Mouse (Mus musculus) mouse trophoblast stem cell (cell line): ENCODE measurements around the gene Hykk.
"Not testable (repeated sequence)": the region's sequence is repeated elsewhere in the genome, so short reads cannot be mapped to it uniquely, and the experiment has no call there.

ENCODE experiments used
- in situ Hi-C, 2 experiments: fragments of 300-500 bp; cut with MseI, MboI; formaldehyde crosslinking; loops; 2 replicates in 1 of 2; 3 replicates in 1 of 2; pipeline ENCODE4 v1.15.1; 2025

Gene Hykk

GRCm38 (mm10) chr9:54917010-54917677 lies at the start of gene Hykk:
Gene Hykk, plus strand, starts transcription at chr9:54917283.
- in situ Hi-C loops = no loop called here

- in situ Hi-C loops = no loop called here
These were observed 38.3 kb upstream of the Hykk start for GRCm38 (mm10) chr9:54878759-54879158.

- in situ Hi-C loops = no loop called here
These were observed 25.0 kb upstream of the Hykk start for GRCm38 (mm10) chr9:54892111-54892510.

DNA sequence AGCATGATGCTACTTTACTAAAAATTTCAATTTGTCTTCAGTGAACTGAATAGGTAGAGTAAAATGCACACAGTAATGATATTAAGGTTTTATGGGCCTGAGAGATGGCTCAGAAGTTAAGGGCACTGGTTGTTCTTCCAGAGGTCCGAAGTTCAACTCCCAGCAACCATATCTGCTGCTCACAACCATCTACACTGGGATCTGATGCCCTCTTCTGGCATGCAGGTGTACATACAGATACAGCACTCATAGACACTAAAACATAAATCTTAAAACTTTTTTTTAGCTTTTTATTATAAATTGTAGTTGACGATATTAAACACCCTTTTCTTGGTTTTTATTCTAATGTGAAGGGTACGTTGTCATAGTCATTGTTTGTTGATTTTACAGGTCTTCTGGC lies 20.0 kb upstream of the Hykk start:
- in situ Hi-C loops = no loop called here

- in situ Hi-C loops = no loop called here
These were observed 7.6 kb upstream of the Hykk start for GRCm38 (mm10) chr9:54909446-54909845.

DNA sequence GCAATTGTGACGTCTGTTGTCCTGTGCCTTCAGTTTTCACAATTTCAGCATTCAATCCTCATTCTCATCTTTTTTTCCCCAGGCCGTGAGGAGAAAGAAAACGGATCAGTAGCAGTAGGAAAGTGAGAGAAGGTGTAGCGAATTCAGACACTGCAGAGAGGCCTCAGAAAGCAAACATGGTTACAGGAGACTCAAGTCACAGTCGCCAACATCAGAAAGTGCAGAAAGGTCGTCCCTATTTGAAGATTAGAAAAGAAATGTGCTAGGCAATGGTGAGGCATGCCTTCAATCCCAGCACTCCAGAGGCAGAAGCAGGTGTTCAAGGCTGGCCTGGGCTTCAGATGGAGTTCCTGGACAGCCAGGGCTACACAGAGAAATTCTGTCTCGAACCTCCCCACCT lies 1.5 kb upstream of the Hykk start:
- in situ Hi-C loops = no loop called here

DNA sequence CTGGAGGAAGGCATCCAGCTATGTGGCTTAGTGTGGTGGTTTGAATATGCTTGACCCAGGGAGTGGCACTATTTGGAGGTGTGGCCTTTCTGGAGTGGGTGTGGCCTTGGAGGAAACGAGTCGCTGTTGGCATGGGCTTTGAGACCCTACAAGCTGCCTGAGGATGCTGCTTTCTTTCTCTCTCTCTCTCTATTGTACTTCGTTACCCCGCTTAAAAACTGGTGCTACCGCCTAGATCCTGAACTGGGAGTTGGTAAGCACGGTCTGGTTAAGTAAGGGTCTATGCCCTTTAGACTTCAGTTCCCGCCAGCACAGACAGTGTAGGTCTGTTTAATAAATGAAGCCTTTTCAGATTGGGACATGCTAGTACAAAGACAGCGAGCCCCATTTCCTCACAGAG lies 682 bp upstream of the Hykk start:
- in situ Hi-C loops = no loop called here

- in situ Hi-C loops = no loop called here
These were observed 1.1 kb downstream of the Hykk start for GRCm38 (mm10) chr9:54918191-54918590.

GRCm38 (mm10) chr9:54918781-54919180 lies 1.7 kb downstream of the Hykk start:
- in situ Hi-C loops = no loop called here

- in situ Hi-C loops = no loop called here
These were observed 2.9 kb downstream of the Hykk start for GRCm38 (mm10) chr9:54919946-54920345.

- in situ Hi-C loops = no loop called here
These were observed 13.7 kb downstream of the Hykk start for GRCm38 (mm10) chr9:54930741-54931140.

GRCm38 (mm10) chr9:54931765-54932164 lies 14.7 kb downstream of the Hykk start:
- in situ Hi-C loops = no loop called here

DNA sequence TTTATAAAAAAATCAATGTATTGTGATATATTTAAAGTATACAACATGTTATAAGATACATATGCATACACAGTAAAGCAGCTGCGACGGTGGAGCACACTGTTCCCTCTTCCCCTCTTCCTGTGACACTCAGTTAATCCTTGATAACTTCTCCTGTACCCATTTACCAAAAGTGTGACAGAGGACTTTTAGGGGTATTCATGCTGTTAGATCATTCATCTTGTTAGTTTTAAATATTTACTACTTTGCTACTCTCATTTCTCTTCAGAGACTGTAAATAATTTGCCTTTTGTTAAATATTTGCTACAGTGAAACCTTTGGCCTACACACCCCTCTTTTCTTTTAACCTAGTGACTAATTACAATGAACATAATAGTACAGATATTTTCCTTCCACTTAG lies 15.3 kb downstream of the Hykk start:
- in situ Hi-C loops = no loop called here

- in situ Hi-C loops = no loop called here
These were observed 25.0 kb downstream of the Hykk start for GRCm38 (mm10) chr9:54942071-54942470.

GRCm38 (mm10) chr9:54944467-54944866 lies 27.4 kb downstream of the Hykk start:
- in situ Hi-C loops = no loop called here

- in situ Hi-C loops = no loop called here
These were observed 29.2 kb downstream of the Hykk start for GRCm38 (mm10) chr9:54946256-54946655.

DNA sequence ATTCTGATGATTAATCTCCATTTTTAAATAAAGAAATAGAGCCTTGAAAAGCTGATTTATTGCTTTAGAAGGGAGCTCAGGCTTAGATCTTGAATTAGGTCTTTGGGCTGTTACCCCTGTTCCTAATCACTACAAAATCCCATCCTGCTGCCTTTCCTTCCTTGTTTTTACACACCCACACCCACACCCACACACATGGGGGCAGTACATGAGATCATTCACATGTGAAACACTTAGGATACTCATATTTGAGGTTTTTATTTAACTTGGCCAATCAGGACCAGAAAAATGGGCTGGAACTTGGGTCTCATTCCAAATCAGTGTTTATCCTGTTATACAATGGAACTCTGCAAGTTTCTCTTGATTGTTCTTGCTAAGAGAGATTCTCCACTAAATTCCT lies 32.4 kb downstream of the Hykk start:
- in situ Hi-C loops = no loop called here

- in situ Hi-C loops = not testable (repeated sequence)
These were observed 33.1 kb downstream of the Hykk start for GRCm38 (mm10) chr9:54950162-54950561.

DNA sequence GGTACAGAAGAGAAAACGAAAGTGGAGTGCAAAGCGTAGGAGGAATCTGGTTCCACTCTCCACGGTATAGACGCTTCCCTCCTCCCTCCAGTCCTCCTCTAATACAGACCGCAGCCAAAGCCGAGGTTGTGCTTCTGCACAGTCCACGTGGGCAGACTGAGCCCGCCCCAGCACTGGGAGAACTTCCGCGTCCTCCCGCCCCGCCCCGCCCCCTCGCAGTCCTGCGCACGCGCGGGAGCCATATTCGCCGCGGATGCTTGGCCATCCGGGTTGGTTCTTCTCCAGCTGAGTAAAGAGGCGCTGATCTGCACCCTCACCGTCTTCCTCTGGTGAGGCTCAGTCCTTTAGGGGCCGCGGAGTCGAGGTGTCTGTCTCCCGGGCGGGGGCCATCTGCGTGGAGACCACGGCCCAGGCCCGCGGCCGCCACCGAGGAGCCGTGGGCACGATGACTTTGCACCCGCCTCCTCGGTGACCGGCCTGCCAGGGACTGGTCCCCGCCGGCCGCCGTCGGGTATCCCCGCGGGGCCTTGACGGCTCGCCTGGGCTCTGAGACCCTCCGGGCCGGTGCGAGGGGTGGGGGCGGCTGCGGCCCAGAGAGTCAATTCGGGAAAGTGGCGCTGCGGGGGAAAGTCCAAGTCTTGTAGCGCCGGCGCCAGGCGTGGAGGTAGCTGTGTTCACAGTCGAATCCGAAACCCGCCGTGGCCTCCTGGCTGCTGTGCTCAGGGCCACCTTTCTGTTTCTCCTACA lies 33.7 kb downstream of the Hykk start, which contains the start of the genes Psma4 and AY074887:
Gene Psma4, plus strand, starts transcription at position 216 of the 747 bp plus-strand sequence.
Gene AY074887, minus strand, starts transcription at position 424 of the 747 bp plus-strand sequence.
- in situ Hi-C loops = no loop called here

- in situ Hi-C loops = no loop called here
These were observed 44.0 kb downstream of the Hykk start for GRCm38 (mm10) chr9:54961059-54961458.

DNA sequence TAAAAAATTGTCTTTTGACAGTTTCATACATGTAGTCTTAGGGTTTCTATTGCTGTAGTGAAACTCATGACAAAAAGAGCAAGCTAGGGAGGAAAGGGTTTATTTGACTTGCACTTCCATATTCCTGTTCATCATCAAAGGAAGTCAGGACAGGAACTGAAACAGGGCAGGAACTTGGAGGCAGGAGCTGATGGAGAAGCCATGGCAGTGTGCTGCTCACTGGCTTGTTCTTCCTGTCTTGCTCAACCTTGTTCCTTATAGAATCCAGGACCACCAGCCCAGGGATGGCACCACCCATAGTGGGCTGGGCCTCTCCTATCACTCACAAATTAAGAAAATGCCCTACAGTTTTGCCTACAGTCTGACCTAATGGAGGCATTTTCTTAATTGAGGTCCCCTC lies 46.6 kb downstream of the Hykk start:
- in situ Hi-C loops = no loop called here

- in situ Hi-C loops = no loop called here
These were observed 53.0 kb downstream of the Hykk start for GRCm38 (mm10) chr9:54969972-54970637.

DNA sequence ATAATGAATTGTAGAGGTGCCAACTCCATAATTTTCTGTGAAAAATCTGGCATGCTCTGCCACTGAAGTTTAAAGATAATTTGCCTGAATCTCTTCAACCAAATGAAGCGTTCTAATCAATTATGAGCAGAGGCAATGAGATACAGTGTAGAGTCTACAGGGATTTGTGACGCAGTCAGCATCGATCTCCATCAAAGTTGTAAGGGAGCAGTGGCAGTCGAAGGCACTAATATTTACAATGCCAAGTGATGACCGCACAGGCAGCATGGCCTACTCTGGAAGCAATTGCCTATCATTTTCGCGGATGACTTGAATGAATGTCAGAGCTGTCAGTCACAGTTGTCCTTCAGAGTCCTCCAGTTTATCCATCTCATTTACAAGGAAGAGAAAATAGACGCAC lies 63.6 kb downstream of the Hykk start, which contains the start of gene Chrna5:
Gene Chrna5, plus strand, starts transcription at position 207 of the 400 bp plus-strand sequence.
- in situ Hi-C loops = no loop called here
